Comparison of ENCODE assay signal across 14 mouse cellular contexts in the genomic region with DNA sequence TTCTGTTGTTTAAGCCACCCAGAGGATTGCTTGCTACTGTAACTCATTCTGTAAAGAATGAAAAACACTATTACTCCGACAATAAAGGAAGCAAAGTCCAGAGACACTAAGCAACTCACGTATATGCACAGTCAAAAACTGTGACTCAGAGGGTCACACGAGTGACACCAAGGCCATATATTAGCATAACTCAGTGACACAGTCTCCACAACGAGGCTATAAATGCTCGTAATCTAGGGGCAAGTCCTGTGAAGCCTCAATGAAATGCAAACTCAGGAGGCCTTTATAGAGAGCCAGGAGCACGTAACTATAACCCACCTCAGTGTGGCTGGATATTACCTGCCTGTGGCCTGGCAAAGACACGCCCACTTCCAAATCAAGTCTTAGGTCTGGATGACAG.
"Had no signal": no experiment of that assay in that cellular context is flagged by ENCODE, and none has a peak within 500 bp of the region (broad histone marks: within the 10 kb centered on the region; RNA-seq: fewer than 3 reads in every experiment).

No protein-coding gene starts in this region.

- H3K27me3 ChIP-seq: liver, embryonic 13.5 days had no signal

- DNase-seq: kidney, adult 2 months; kidney, postnatal 25 days; layer of hippocampus, postnatal 36 days; liver, embryonic 13.5 days; lung, embryonic 14.5 days; thymus, adult 18-20 months; thymus, postnatal 36 days had no signal

- H3K9ac ChIP-seq: liver, embryonic 13.5 days; lung, embryonic 14.5 days; midbrain, embryonic 12.5 days; neural tube, embryonic 12.5 days had no signal

- H3K4me2 ChIP-seq: liver, embryonic 13.5 days; lung, embryonic 14.5 days; midbrain, embryonic 12.5 days; neural tube, embryonic 12.5 days had no signal

- ATAC-seq: lung, postnatal 0 days; midbrain, embryonic 16.5 days had no signal

- H3K27ac ChIP-seq: kidney, postnatal 0 days; left cerebral cortex, adult 2 months; liver, embryonic 13.5 days; macrophage; midbrain, embryonic 12.5 days; neural tube, embryonic 12.5 days had no signal

- H3K36me3 ChIP-seq: liver, embryonic 13.5 days; midbrain, embryonic 12.5 days; neural tube, embryonic 12.5 days had no signal

- H3K4me1 ChIP-seq: liver, embryonic 13.5 days had no signal

- H3K9me3 ChIP-seq: liver, embryonic 13.5 days had no signal

- H3K4me3 ChIP-seq: left cerebral cortex, adult 2 months; liver, embryonic 13.5 days; midbrain, embryonic 12.5 days; neural tube, embryonic 12.5 days had no signal
